Mouse (Mus musculus) heart, adult 10 weeks (tissue): ENCODE results near the gene Apbb1. TPM values are rescaled to one million over a fixed set of nuclear protein-coding genes. Genes with fewer than 3 reads are reported as not detected.

Experiments
- polyA plus RNA-seq: library from polyadenylated mRNA; stranded (reverse); fragments of 350-450 nt; fragmentation: Illumina TruSeq; extraction: RNeasy Lipid Tissue Mini Kit (QIAGEN cat#74804); gene quantifications from one replicate; pipeline ENCODE4 v1.2.3, GENCODE M21; 2014; ENCODE audit warnings: low read depth, low replicate concordance

The Apbb1 gene
- 185 TPM for polyA plus RNA-seq

DNA sequence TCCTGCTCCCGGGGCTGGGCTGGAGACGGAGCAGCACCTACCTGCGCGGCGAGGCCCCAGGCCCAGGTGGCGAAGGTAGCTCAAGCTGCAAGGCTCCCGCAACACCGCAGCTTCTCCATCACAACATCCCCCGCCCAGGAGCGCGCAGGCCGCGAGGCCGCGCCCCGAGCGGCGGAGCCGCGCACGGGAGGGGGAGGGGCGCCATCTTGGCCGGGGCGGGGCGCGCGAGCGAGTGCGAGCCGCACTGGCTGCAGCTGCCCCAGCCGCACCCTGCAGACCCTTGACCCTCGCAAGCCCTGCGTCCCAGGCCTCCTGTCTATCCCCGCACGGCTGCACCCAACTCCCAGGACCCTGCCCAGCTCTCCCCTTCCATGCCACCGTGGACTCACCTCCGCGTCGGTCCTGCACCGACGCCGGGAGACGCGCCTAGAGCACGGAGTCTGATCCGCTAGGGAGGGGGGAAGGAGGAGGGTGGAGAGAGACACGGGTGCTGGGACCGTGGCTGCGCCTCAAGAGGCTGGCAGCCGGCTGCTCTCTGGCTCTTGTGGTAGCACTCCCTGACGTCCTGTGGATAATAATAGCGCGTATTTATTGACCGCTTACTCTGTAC is at the start of gene Apbb1:
TSS of gene Apbb1 (minus strand) at position 560 of the 610 bp plus-strand sequence.

DNA sequence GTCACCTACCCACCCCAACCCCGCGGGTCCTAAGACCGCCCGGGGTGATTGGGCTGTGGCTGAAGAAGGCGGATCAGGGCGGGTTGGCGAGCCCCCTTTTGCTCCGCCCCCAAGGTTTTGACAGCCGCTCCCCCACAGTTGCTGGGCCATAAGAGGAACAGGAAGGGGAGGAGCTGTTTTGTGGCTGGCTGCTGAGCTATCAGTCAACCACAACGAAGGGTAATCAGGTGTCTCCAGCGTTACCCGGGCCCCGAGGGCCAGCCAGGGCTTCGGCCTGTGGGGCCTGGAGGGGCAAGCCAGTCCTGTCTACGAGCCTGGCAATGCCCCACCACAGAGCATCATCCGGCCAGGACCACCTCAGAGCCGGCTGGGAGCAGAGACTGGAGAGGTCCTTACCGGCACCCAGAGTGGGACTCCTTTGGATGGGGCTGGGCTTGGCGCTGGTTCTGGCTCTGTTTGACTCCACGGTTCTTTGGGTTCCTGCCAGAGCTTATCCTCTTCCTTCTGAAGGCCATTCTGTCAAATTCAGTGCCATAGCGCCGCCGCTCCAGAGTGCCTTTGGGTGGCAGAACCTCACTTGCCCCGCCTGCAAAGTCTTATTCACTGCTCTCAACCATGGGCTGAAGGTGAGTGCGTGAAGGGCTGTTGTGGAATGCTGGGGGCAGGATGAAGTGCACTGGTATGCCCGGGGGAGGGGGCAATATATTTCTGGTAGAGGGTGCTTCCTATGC is 27.1 kb downstream of the Apbb1 start, which contains the start of gene Smpd1:
TSS of gene Smpd1 (plus strand) at position 149 of the 731 bp plus-strand sequence.

Other genes with a start within 250 kb of the Apbb1 start
- gene Olfr690, start 247.5 kb downstream of the Apbb1 start, polyA plus RNA-seq, result not detected
- gene Olfr691, start 239.4 kb downstream of the Apbb1 start, polyA plus RNA-seq, result not detected
- not detected for gene Olfr692, start 213.4 kb downstream of the Apbb1 start, polyA plus RNA-seq
- gene Gm5901, start 206.6 kb downstream of the Apbb1 start, polyA plus RNA-seq, result not detected
- 20.8 TPM for gene Fam160a2, start 181.6 kb downstream of the Apbb1 start, polyA plus RNA-seq
- not detected for gene Cnga4, start 177.1 kb downstream of the Apbb1 start, polyA plus RNA-seq
- not detected for gene Cckbr, start 155.9 kb downstream of the Apbb1 start, polyA plus RNA-seq
- gene Cavin3, start 99.4 kb downstream of the Apbb1 start, polyA plus RNA-seq, result 22.7 TPM
- 166 TPM for gene Smpd1, start 27.3 kb downstream of the Apbb1 start, polyA plus RNA-seq
- 1.9 TPM for gene Hpx, start 18.5 kb upstream of the Apbb1 start, polyA plus RNA-seq
- gene Trim3, start 51.9 kb upstream of the Apbb1 start, polyA plus RNA-seq, result 32.2 TPM
- gene Timm10b, start 58.4 kb upstream of the Apbb1 start, polyA plus RNA-seq, result 70.9 TPM
- gene Arfip2, start 58.8 kb upstream of the Apbb1 start, polyA plus RNA-seq, result 26.5 TPM
- gene Gm45799, start 58.9 kb upstream of the Apbb1 start, polyA plus RNA-seq, result 16.1 TPM
- gene Dnhd1, start 69.2 kb upstream of the Apbb1 start, polyA plus RNA-seq, result 0.86 TPM
- 116 TPM for gene Ilk, start 154.9 kb upstream of the Apbb1 start, polyA plus RNA-seq
- gene Rrp8, start 155.7 kb upstream of the Apbb1 start, polyA plus RNA-seq, result 13.9 TPM
- 98.7 TPM for gene Taf10, start 162.7 kb upstream of the Apbb1 start, polyA plus RNA-seq
- 52.4 TPM for gene Tpp1, start 170.6 kb upstream of the Apbb1 start, polyA plus RNA-seq
- 5.0 TPM for gene Dchs1, start 206.0 kb upstream of the Apbb1 start, polyA plus RNA-seq
- 105 TPM for gene Mrpl17, start 229.4 kb upstream of the Apbb1 start, polyA plus RNA-seq